Mouse (Mus musculus) frontal cortex, postnatal 14 days (tissue): ENCODE data around the gene Armc3.

Experiments
- DNase-seq, 2 experiments: peaks; one replicate each; pipeline ENCODE4 v3.0.0; 2022; ENCODE audit warnings: low spot score in 2 of 2

Gene Armc3

DNA sequence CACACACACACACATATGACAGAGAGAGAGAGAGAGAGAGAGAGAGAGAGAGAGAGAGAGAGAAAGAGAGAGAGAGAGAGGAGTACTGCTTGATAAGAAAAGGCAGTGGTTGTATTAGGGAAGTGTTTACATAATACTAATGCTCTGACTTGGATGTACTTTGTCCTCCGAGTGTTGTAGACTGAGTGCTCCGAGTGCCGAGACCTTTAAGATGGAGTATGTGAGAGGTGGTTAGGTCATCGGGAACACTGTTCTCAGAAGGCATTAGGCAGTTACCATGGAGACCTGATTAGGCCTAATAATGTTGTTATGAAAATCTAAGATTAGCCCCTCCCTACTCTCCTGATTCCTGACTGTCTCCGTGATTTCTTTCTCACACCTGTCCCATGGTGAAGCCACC, 151.1 kb downstream of the Armc3 start:
- DNase-seq: no peak

DNA sequence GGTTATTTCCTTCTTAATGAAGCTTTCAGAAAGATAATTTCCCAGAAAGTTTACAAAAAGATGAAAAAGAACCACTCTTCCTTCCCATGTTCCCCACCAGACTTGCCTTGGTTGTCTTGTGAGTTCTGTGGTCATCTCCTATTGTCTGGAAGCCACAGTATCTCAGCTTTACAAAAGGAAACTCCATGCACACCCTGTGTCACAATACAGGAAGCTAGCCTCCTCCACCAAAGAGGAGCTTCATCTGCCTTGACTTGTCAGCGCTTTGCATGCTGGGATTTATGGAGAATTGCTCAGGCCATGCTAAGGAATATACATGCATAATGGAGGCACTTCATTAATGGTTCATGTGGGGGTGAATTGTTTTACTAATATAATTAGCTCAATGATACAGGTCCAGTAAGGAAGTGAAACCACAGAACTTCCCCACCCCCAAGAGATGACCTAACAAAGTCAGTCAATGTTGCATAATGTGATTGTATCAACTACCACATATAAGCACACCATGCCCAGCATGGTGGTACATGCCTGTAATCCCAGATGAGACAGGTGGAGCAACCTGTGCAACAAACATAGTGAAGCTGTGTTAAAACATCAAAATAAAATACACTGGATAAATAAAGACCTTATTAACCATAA, 152.6 kb downstream of the Armc3 start:
- DNase-seq: no peak

DNA sequence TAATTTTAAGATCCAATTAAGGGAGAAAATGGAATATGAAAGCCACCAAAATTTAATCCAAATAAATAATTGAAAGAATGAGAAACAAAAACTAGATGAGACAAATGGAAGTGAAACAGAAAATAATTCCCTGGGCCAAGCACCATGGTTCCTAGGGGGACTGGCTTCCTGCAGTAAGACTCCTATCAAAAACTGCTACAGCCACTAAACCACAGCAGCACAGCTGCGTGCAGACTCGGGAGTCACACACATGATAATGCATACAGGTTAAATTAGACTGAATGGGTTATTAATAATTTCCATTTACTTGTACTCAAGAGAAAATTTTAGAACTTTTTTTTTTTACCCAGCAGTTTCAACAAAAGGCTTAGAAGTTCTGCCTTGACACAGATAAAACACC, 154.1 kb downstream of the Armc3 start:
- no peak for DNase-seq
